Mouse (Mus musculus): Measurements from ENCODE around the gene Orc6. TPM values are rescaled to one million over a fixed set of nuclear protein-coding genes. Genes with fewer than 3 reads are reported as not detected.
A peak's percentile ranks its signal among the peaks of the same experiment; 100 is the strongest.

The Orc6 gene
- 109 and 110 TPM in 2 replicates for polyA plus RNA-seq (2014; fragmentation: Nextera tagmentation; extraction: Ambion mirVana)

GRCm38 (mm10) chr8:85299434-85300077, at the start of gene Orc6, which contains the start of gene Vps35:
TSS of gene Orc6 (plus strand) at chr8:85299632.
TSS of gene Vps35 (minus strand) at chr8:85299802.
- peak; percentile 99 for ATAC-seq (ENCODE audit: insufficient number of reproducible peaks, insufficient read depth, low FRiP score, low read depth)
- Histone ChIP-seq H3K36me3 (ENCODE audit: control insufficient read depth, insufficient read depth, low read length) (peaks cover 17% of the 10 kb centered on the region), H3K27ac (ENCODE audit: low read length) (peak within 1 kb of the TSS; percentile 91), H3K4me2 (replicated peaks; ENCODE audit: low read depth, low read length) (peak within 1 kb of the TSS; percentile 65), H3K4me1 (ENCODE audit: control insufficient read depth, insufficient read depth, low read length) (peaks cover 8% of the 10 kb centered on the region), H3K9ac (replicated peaks; ENCODE audit: low read depth, low read length) (peak within 1 kb of the TSS; percentile 76), H3K9me3 (ENCODE audit: control insufficient read depth, low read depth, low read length) (no peaks in the 10 kb centered on the region), H3K4me3 (ENCODE audit: low read depth, low read length) (peak within 1 kb of the TSS; percentile 69), H3K27me3 (ENCODE audit: control insufficient read depth, insufficient read depth, low read length) (no peaks in the 10 kb centered on the region)
- under 1% methylated on average over 63 of the region's 63 CpGs for WGBS

GRCm38 (mm10) chr8:85286846-85287245, 12.6 kb upstream of the Orc6 start:
- Histone ChIP-seq H3K4me3 (ENCODE audit: low read depth, low read length) (no peak overlapping the region), H3K27ac (ENCODE audit: low read length) (no peak overlapping the region), H3K27me3 (ENCODE audit: control insufficient read depth, insufficient read depth, low read length) (no peaks in the 10 kb centered on the region), H3K4me2 (replicated peaks; ENCODE audit: low read depth, low read length) (no peak overlapping the region), H3K9me3 (ENCODE audit: control insufficient read depth, low read depth, low read length) (no peaks in the 10 kb centered on the region), H3K9ac (replicated peaks; ENCODE audit: low read depth, low read length) (no peak overlapping the region), H3K36me3 (ENCODE audit: control insufficient read depth, insufficient read depth, low read length) (peaks cover 52% of the 10 kb centered on the region), H3K4me1 (ENCODE audit: control insufficient read depth, insufficient read depth, low read length) (no peaks in the 10 kb centered on the region)
- ATAC-seq (ENCODE audit: insufficient number of reproducible peaks, insufficient read depth, low FRiP score, low read depth), result no peak
- WGBS, result 92% methylated on average over 1 of the region's 1 CpGs

- H3K27ac ChIP-seq (ENCODE audit: low read length), result peak overlapping the region; percentile 91
- H3K36me3 ChIP-seq (ENCODE audit: control insufficient read depth, insufficient read depth, low read length), result peaks cover 19% of the 10 kb centered on the region
- H3K27me3 ChIP-seq (ENCODE audit: control insufficient read depth, insufficient read depth, low read length), result no peaks in the 10 kb centered on the region
- peak overlapping the region; percentile 76 for H3K9ac ChIP-seq (replicated peaks; ENCODE audit: low read depth, low read length)
- H3K9me3 ChIP-seq (ENCODE audit: control insufficient read depth, low read depth, low read length), result no peaks in the 10 kb centered on the region
- H3K4me3 ChIP-seq (ENCODE audit: low read depth, low read length), result peak overlapping the region; percentile 69
- H3K4me1 ChIP-seq (ENCODE audit: control insufficient read depth, insufficient read depth, low read length), result peaks cover 8% of the 10 kb centered on the region
- under 1% methylated on average over 53 of the region's 53 CpGs for WGBS
- peak overlapping the region; percentile 65 for H3K4me2 ChIP-seq (replicated peaks; ENCODE audit: low read depth, low read length)
- peak; percentile 36; the same call in 1 of the 2 replicates for ATAC-seq (ENCODE audit: insufficient number of reproducible peaks, insufficient read depth, low FRiP score, low read depth)
These were observed 615 bp upstream of the Orc6 start for GRCm38 (mm10) chr8:85298600-85299433.

- Histone ChIP-seq H3K36me3 (ENCODE audit: control insufficient read depth, insufficient read depth, low read length) (peaks cover 34% of the 10 kb centered on the region), H3K9me3 (ENCODE audit: control insufficient read depth, low read depth, low read length) (no peaks in the 10 kb centered on the region), H3K27ac (ENCODE audit: low read length) (no peak overlapping the region), H3K4me2 (replicated peaks; ENCODE audit: low read depth, low read length) (no peak overlapping the region), H3K4me1 (ENCODE audit: control insufficient read depth, insufficient read depth, low read length) (peaks cover 8% of the 10 kb centered on the region), H3K4me3 (ENCODE audit: low read depth, low read length) (no peak overlapping the region), H3K27me3 (ENCODE audit: control insufficient read depth, insufficient read depth, low read length) (no peaks in the 10 kb centered on the region), H3K9ac (replicated peaks; ENCODE audit: low read depth, low read length) (no peak overlapping the region)
- WGBS, result 38% methylated on average over 1 of the region's 1 CpGs
- no peak for ATAC-seq (ENCODE audit: insufficient number of reproducible peaks, insufficient read depth, low FRiP score, low read depth)
These were observed 2.5 kb downstream of the Orc6 start for GRCm38 (mm10) chr8:85301941-85302340.

GRCm38 (mm10) chr8:85302931-85303330, 3.5 kb downstream of the Orc6 start:
- Histone ChIP-seq H3K27ac (ENCODE audit: low read length) (no peak overlapping the region), H3K9me3 (ENCODE audit: control insufficient read depth, low read depth, low read length) (no peaks in the 10 kb centered on the region), H3K27me3 (ENCODE audit: control insufficient read depth, insufficient read depth, low read length) (no peaks in the 10 kb centered on the region), H3K36me3 (ENCODE audit: control insufficient read depth, insufficient read depth, low read length) (peaks cover 43% of the 10 kb centered on the region), H3K9ac (replicated peaks; ENCODE audit: low read depth, low read length) (no peak overlapping the region), H3K4me3 (ENCODE audit: low read depth, low read length) (no peak overlapping the region), H3K4me2 (replicated peaks; ENCODE audit: low read depth, low read length) (no peak overlapping the region), H3K4me1 (ENCODE audit: control insufficient read depth, insufficient read depth, low read length) (peaks cover 8% of the 10 kb centered on the region)
- WGBS, result 84% methylated on average over 3 of the region's 3 CpGs
- ATAC-seq (ENCODE audit: insufficient number of reproducible peaks, insufficient read depth, low FRiP score, low read depth), result no peak

- Histone ChIP-seq H3K4me3 (ENCODE audit: low read depth, low read length) (no peak overlapping the region), H3K9ac (replicated peaks; ENCODE audit: low read depth, low read length) (no peak overlapping the region), H3K4me1 (ENCODE audit: control insufficient read depth, insufficient read depth, low read length) (peaks cover 8% of the 10 kb centered on the region), H3K27me3 (ENCODE audit: control insufficient read depth, insufficient read depth, low read length) (no peaks in the 10 kb centered on the region), H3K36me3 (ENCODE audit: control insufficient read depth, insufficient read depth, low read length) (peaks cover 49% of the 10 kb centered on the region), H3K9me3 (ENCODE audit: control insufficient read depth, low read depth, low read length) (no peaks in the 10 kb centered on the region), H3K27ac (ENCODE audit: low read length) (no peak overlapping the region), H3K4me2 (replicated peaks; ENCODE audit: low read depth, low read length) (no peak overlapping the region)
- ATAC-seq (ENCODE audit: insufficient number of reproducible peaks, insufficient read depth, low FRiP score, low read depth), result no peak
- WGBS, result 86% methylated on average over 5 of the region's 5 CpGs
These were observed 4.1 kb downstream of the Orc6 start for GRCm38 (mm10) chr8:85303531-85303930.

GRCm38 (mm10) chr8:85308564-85308963, 9.1 kb downstream of the Orc6 start:
- Histone ChIP-seq H3K27me3 (ENCODE audit: control insufficient read depth, insufficient read depth, low read length) (no peaks in the 10 kb centered on the region), H3K36me3 (ENCODE audit: control insufficient read depth, insufficient read depth, low read length) (peaks cover 37% of the 10 kb centered on the region), H3K4me2 (replicated peaks; ENCODE audit: low read depth, low read length) (no peak overlapping the region), H3K4me1 (ENCODE audit: control insufficient read depth, insufficient read depth, low read length) (no peaks in the 10 kb centered on the region), H3K4me3 (ENCODE audit: low read depth, low read length) (no peak overlapping the region), H3K27ac (ENCODE audit: low read length) (no peak overlapping the region), H3K9ac (replicated peaks; ENCODE audit: low read depth, low read length) (no peak overlapping the region), H3K9me3 (ENCODE audit: control insufficient read depth, low read depth, low read length) (no peaks in the 10 kb centered on the region)
- WGBS, result 85% methylated on average over 2 of the region's 2 CpGs
- no peak for ATAC-seq (ENCODE audit: insufficient number of reproducible peaks, insufficient read depth, low FRiP score, low read depth)

GRCm38 (mm10) chr8:85311743-85312142, 12.3 kb downstream of the Orc6 start:
- Histone ChIP-seq H3K27ac (ENCODE audit: low read length) (no peak overlapping the region), H3K9ac (replicated peaks; ENCODE audit: low read depth, low read length) (no peak overlapping the region), H3K4me3 (ENCODE audit: low read depth, low read length) (no peak overlapping the region), H3K36me3 (ENCODE audit: control insufficient read depth, insufficient read depth, low read length) (peaks cover 17% of the 10 kb centered on the region), H3K4me1 (ENCODE audit: control insufficient read depth, insufficient read depth, low read length) (no peaks in the 10 kb centered on the region), H3K27me3 (ENCODE audit: control insufficient read depth, insufficient read depth, low read length) (no peaks in the 10 kb centered on the region), H3K9me3 (ENCODE audit: control insufficient read depth, low read depth, low read length) (no peaks in the 10 kb centered on the region), H3K4me2 (replicated peaks; ENCODE audit: low read depth, low read length) (no peak overlapping the region)
- ATAC-seq (ENCODE audit: insufficient number of reproducible peaks, insufficient read depth, low FRiP score, low read depth), result no peak

Data from stomach, embryonic 14.5 days (tissue).